Mouse (Mus musculus): ENCODE data around the gene Csnk1e.

- no peak for TF ChIP-seq POLR2A (IDR thresholded peaks at IDR 0.05; ENCODE audit: low read depth, low read length)
- TF ChIP-seq CTCF (IDR thresholded peaks at IDR 0.05; ENCODE audit: extremely low read depth, insufficient read length, insufficient replicate concordance, low read depth, low read length), result no peak
Measured at GRCm38 (mm10) chr15:79413802-79414201, 41.6 kb downstream of the Csnk1e start.
